ENCODE assay signal across 9 mouse cellular contexts in the genomic region with DNA sequence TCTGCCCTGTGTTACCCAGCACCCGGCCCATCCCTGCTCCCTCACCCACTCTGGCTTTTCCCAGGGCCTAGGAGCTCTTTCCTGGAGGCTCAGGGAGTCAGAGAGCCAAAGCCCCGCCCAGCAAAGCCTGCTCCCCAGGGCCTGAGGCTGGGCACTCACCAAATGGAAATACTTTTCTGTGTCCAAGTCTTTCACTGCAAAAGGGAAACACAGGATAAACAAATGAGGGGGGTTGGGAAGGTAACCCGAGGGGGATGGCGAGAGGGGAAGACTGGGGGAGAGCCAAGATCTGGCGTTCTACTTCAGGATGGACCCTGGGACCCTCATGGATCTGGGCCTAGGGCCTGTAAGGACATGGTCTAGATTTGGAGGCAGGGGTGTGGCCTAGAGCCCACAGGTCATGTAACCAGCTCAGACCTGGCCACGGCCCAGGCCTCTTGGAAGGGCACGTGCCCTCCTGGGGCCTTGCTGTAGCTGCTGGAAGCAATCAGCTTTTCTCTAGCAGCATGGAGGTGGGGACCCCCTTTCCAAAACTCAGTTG. TPM values are rescaled to one million over a fixed set of nuclear protein-coding genes. Genes with fewer than 3 reads are reported as not detected.
DNase-seq lines count a peak whose midpoint lies in the region; ATAC-seq and TF ChIP-seq lines count a peak whose summit lies in the region.
"Had no signal": no experiment of that assay in that cellular context is flagged by ENCODE, and none has a peak within 500 bp of the region (broad histone marks: within the 10 kb centered on the region; RNA-seq: fewer than 3 reads in every experiment).

No protein-coding gene starts in this region.

- H3K4me3 ChIP-seq in left cerebral cortex, adult 2 months: no peak overlapping the region
- H3K4me3 ChIP-seq in gastrocnemius, adult 2 months: peak overlapping the region; percentile 48
- H3K4me3 ChIP-seq in hindbrain, embryonic 11.5 days (ENCODE audit: low read depth, low read length): no peak overlapping the region
- H3K4me3 ChIP-seq: midbrain, embryonic 12.5 days had no signal

- no peak for ATAC-seq in hindbrain, embryonic 11.5 days (ENCODE audit: low FRiP score)

- no peak overlapping the region for H3K9ac ChIP-seq in hindbrain, embryonic 11.5 days (ENCODE audit: low read depth, low read length)
- H3K9ac ChIP-seq: midbrain, embryonic 12.5 days had no signal

- H3K4me2 ChIP-seq in hindbrain, embryonic 11.5 days (replicated peaks; ENCODE audit: low read depth, low read length): no peak overlapping the region
- H3K4me2 ChIP-seq: midbrain, embryonic 12.5 days had no signal

- no peaks in the 10 kb centered on the region for H3K27me3 ChIP-seq in hindbrain, embryonic 11.5 days (ENCODE audit: control insufficient read depth, insufficient read depth, low read length)

- no peak for TF ChIP-seq CTCF in left cerebral cortex, adult 2 months (IDR thresholded peaks at IDR 0.05)
- TF ChIP-seq CTCF in gastrocnemius, adult 2 months (IDR thresholded peaks at IDR 0.05): no peak

- no peaks in the 10 kb centered on the region for H3K9me3 ChIP-seq in hindbrain, embryonic 11.5 days (ENCODE audit: control insufficient read depth, low read length)
- H3K9me3 ChIP-seq: midbrain, embryonic 12.5 days had no signal

- intact Hi-C loops in left cerebral cortex, adult 2 months (cut with DNase I): no loop called here
- intact Hi-C loops in gastrocnemius, adult 2 months (cut with DNase I): loop anchor here (2.0 to 5.0 kb wide), 2 partner anchors 33 to 54 kb away; no protein-coding TSS in a partner anchor

- H3K36me3 ChIP-seq in hindbrain, embryonic 11.5 days (ENCODE audit: control insufficient read depth, insufficient read depth, low read length): no peaks in the 10 kb centered on the region
- H3K36me3 ChIP-seq: midbrain, embryonic 12.5 days had no signal

- H3K27ac ChIP-seq in left cerebral cortex, adult 2 months: peak overlapping the region; percentile 40; the same call in 1 of the 2 replicates
- H3K27ac ChIP-seq in gastrocnemius, adult 2 months: peak overlapping the region; percentile 89
- no peak overlapping the region for H3K27ac ChIP-seq in hindbrain, embryonic 11.5 days (ENCODE audit: low read depth, low read length)
- H3K27ac ChIP-seq: midbrain, embryonic 12.5 days had no signal

- no peak for DNase-seq in left cerebral cortex, adult 2 months (ENCODE audit: extremely low spot score in 1 of 2, low spot score in 2 of 2)
- no peak for DNase-seq in left cerebral cortex, adult 9 months (ENCODE audit: low spot score in 2 of 2)
- DNase-seq in gastrocnemius, adult 2 months: peak; percentile 92
- DNase-seq in kidney, adult 9 months: peak; percentile 87
- DNase-seq in skeletal muscle tissue, adult 2 months (ENCODE audit: low read depth, low spot score): peak; percentile 76
- DNase-seq in hindbrain, embryonic 11.5 days (ENCODE audit: low spot score): no peak
- no peak for DNase-seq in embryo, embryonic 10 days (ENCODE audit: low spot score)
- DNase-seq in right cerebral cortex, postnatal 25 days: no peak

- 85% methylated on average over 7 of the region's 7 CpGs for WGBS in hindbrain, embryonic 11.5 days

- peaks cover 4% of the 10 kb centered on the region for H3K4me1 ChIP-seq in hindbrain, embryonic 11.5 days (replicated peaks; ENCODE audit: control insufficient read depth, insufficient read depth, low read length)

RNA-seq across cellular contexts. Expression of a gene that starts 14.5 kb away (rescaled TPM):
- not detected for total RNA-seq in left cerebral cortex, adult 2 months (2021)
- total RNA-seq in gastrocnemius, adult 2 months (2021): not detected
- polyA plus RNA-seq in hindbrain, embryonic 11.5 days (2014; fragmentation: Nextera tagmentation; extraction: Ambion mirVana): not detected in 2 replicates
- polyA plus RNA-seq: midbrain, embryonic 12.5 days had no signal

RNA-seq across cellular contexts. Expression of a gene that starts 27.7 kb away (rescaled TPM):
- under 1 TPM; 0.56 to 0.79 TPM for total RNA-seq in left cerebral cortex, adult 2 months (2021)
- total RNA-seq in gastrocnemius, adult 2 months (2021): under 1 TPM in 1 of 2 experiments, not detected in 1; 0.06 TPM
- 0.22 and 0.39 TPM in 2 replicates for polyA plus RNA-seq in hindbrain, embryonic 11.5 days (2014; fragmentation: Nextera tagmentation; extraction: Ambion mirVana)
- polyA plus RNA-seq: midbrain, embryonic 12.5 days had no signal

RNA-seq across cellular contexts. Expression of a gene that starts 35.6 kb away (rescaled TPM):
- total RNA-seq in left cerebral cortex, adult 2 months (2021): 100 to 1,000 TPM; 127 to 131 TPM
- 10 to 100 TPM; 14.7 to 26.7 TPM for total RNA-seq in gastrocnemius, adult 2 months (2021)
- 17.5 and 18.8 TPM in 2 replicates for polyA plus RNA-seq in hindbrain, embryonic 11.5 days (2014; fragmentation: Nextera tagmentation; extraction: Ambion mirVana)

Comparison
In these comparisons a context has a peak if more than half of its experiments do, and no peak if none do; other contexts are left out.
1. DNase-seq: peak in gastrocnemius, adult 2 months (single experiment), kidney, adult 9 months (single experiment) and skeletal muscle tissue, adult 2 months (single experiment); none in left cerebral cortex, adult 2 months (0 of 2), left cerebral cortex, adult 9 months (0 of 2), hindbrain, embryonic 11.5 days (single experiment), embryo, embryonic 10 days (single experiment) and right cerebral cortex, postnatal 25 days (single experiment).
2. RNA of a gene that starts 35.6 kb away (total RNA-seq): 127 to 131 TPM in left cerebral cortex, adult 2 months; 14.7 to 26.7 TPM in gastrocnemius, adult 2 months; every median in the first group is over 4 times any median in the second.